Mouse (Mus musculus): ENCODE results near the gene Dlx4.

GRCm38 (mm10) chr11:95101071-95101788 lies 44.8 kb downstream of the Dlx4 start:
- TF ChIP-seq CTCF (IDR thresholded peaks at IDR 0.05) (no peak), POLR2A (IDR thresholded peaks at IDR 0.05; ENCODE audit: insufficient read depth, low read depth, low read length) (no peak)

All from heart, adult 2 months (tissue).